Mouse (Mus musculus): ENCODE measurements around the gene Kcnc3. TPM values are rescaled to one million over a fixed set of nuclear protein-coding genes. Genes with fewer than 3 reads are reported as not detected.

Kcnc3 gene
- polyA plus RNA-seq, 1 experiment from 2014 or later: 0.30 TPM

GRCm38 (mm10) chr7:44600691-44601262 lies 10.3 kb downstream of the Kcnc3 start:
- Histone ChIP-seq H3K36me3 (no peaks in the 10 kb centered on the region), H3K27ac (no peak overlapping the region), H3K4me1 (peaks cover 5% of the 10 kb centered on the region; the same call in 1 of the 2 replicates), H3K4me3 (replicated peaks) (no peak overlapping the region), H3K9me3 (no peaks in the 10 kb centered on the region), H3K9ac (no peak overlapping the region), H3K4me2 (no peak overlapping the region), H3K27me3 (replicated peaks) (peaks cover 43% of the 10 kb centered on the region)
- 77% methylated on average over 10 of the region's 10 CpGs for WGBS
- ATAC-seq (ENCODE audit: insufficient read depth, low FRiP score, low read depth): no peak

GRCm38 (mm10) chr7:44601646-44602045 lies 11.2 kb downstream of the Kcnc3 start:
- H3K4me3 ChIP-seq (replicated peaks): no peak overlapping the region
- peaks cover 5% of the 10 kb centered on the region; the same call in 1 of the 2 replicates for H3K4me1 ChIP-seq
- peaks cover 52% of the 10 kb centered on the region for H3K27me3 ChIP-seq (replicated peaks)
- H3K9ac ChIP-seq: no peak overlapping the region
- WGBS: 10% methylated on average over 19 of the region's 19 CpGs
- H3K9me3 ChIP-seq: no peaks in the 10 kb centered on the region
- no peaks in the 10 kb centered on the region for H3K36me3 ChIP-seq
- ATAC-seq (ENCODE audit: insufficient read depth, low FRiP score, low read depth): no peak
- no peak overlapping the region for H3K27ac ChIP-seq
- no peak overlapping the region for H3K4me2 ChIP-seq

GRCm38 (mm10) chr7:44602443-44602842 lies 12.0 kb downstream of the Kcnc3 start:
- Histone ChIP-seq H3K4me3 (replicated peaks) (no peak overlapping the region), H3K36me3 (no peaks in the 10 kb centered on the region), H3K27me3 (replicated peaks) (peaks cover 56% of the 10 kb centered on the region), H3K27ac (no peak overlapping the region), H3K4me2 (no peak overlapping the region), H3K9me3 (no peaks in the 10 kb centered on the region), H3K9ac (no peak overlapping the region), H3K4me1 (peaks cover 5% of the 10 kb centered on the region; the same call in 1 of the 2 replicates)
- ATAC-seq (ENCODE audit: insufficient read depth, low FRiP score, low read depth): no peak
- WGBS: 14% methylated on average over 11 of the region's 11 CpGs

GRCm38 (mm10) chr7:44603186-44603855 lies 12.9 kb downstream of the Kcnc3 start:
- Histone ChIP-seq H3K27ac (no peak overlapping the region), H3K9me3 (no peaks in the 10 kb centered on the region), H3K4me1 (peaks cover 5% of the 10 kb centered on the region; the same call in 1 of the 2 replicates), H3K4me3 (replicated peaks) (peak overlapping the region; percentile 36), H3K27me3 (replicated peaks) (peaks cover 56% of the 10 kb centered on the region), H3K9ac (no peak overlapping the region), H3K4me2 (peak overlapping the region; percentile 60), H3K36me3 (no peaks in the 10 kb centered on the region)
- ATAC-seq (ENCODE audit: insufficient read depth, low FRiP score, low read depth): no peak
- WGBS: 3% methylated on average over 20 of the region's 20 CpGs

- Histone ChIP-seq H3K9me3 (no peaks in the 10 kb centered on the region), H3K4me2 (peak overlapping the region; percentile 60), H3K4me3 (replicated peaks) (peak overlapping the region; percentile 36), H3K9ac (no peak overlapping the region), H3K27me3 (replicated peaks) (peaks cover 56% of the 10 kb centered on the region), H3K36me3 (no peaks in the 10 kb centered on the region), H3K27ac (no peak overlapping the region), H3K4me1 (peaks cover 5% of the 10 kb centered on the region; the same call in 1 of the 2 replicates)
- 3% methylated on average over 20 of the region's 25 CpGs for WGBS
- ATAC-seq (ENCODE audit: insufficient read depth, low FRiP score, low read depth): no peak; the same call in 1 of the 2 replicates
Observed at GRCm38 (mm10) chr7:44604139-44604606, 13.7 kb downstream of the Kcnc3 start.

GRCm38 (mm10) chr7:44604619-44605018 lies 14.2 kb downstream of the Kcnc3 start:
- H3K27ac ChIP-seq: no peak overlapping the region
- WGBS: 9% methylated on average over 8 of the region's 8 CpGs
- peak overlapping the region; percentile 60 for H3K4me2 ChIP-seq
- no peak for ATAC-seq (ENCODE audit: insufficient read depth, low FRiP score, low read depth)
- no peak overlapping the region for H3K9ac ChIP-seq
- H3K27me3 ChIP-seq (replicated peaks): peaks cover 56% of the 10 kb centered on the region
- H3K4me1 ChIP-seq: peaks cover 5% of the 10 kb centered on the region; the same call in 1 of the 2 replicates
- H3K4me3 ChIP-seq (replicated peaks): peak overlapping the region; percentile 36
- no peaks in the 10 kb centered on the region for H3K9me3 ChIP-seq
- H3K36me3 ChIP-seq: no peaks in the 10 kb centered on the region

DNA sequence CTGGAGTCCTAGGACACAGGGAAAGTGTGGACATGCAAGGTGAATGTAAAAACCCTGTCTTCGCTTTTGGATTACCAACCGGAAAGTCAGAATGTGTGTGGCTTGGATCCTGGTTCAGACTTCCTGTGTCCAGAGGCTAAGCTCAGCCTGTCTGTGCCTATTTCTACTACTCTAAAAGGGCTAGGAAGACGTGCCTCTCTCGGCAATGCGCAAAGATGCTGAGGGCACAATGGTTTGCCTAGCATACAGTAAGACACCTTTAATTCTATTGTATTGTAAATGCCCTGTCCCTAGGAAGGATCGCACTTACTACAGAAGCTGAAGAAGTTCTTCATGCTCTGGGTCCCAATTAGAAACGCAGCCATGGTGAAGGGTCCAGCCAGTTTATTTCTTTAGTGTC lies 15.0 kb downstream of the Kcnc3 start:
- Histone ChIP-seq H3K36me3 (no peaks in the 10 kb centered on the region), H3K4me2 (no peak overlapping the region), H3K9ac (no peak overlapping the region), H3K9me3 (no peaks in the 10 kb centered on the region), H3K4me3 (replicated peaks) (no peak overlapping the region), H3K4me1 (peaks cover 5% of the 10 kb centered on the region; the same call in 1 of the 2 replicates), H3K27me3 (replicated peaks) (peaks cover 56% of the 10 kb centered on the region), H3K27ac (no peak overlapping the region)
- whole genome bisulfite sequencing: 47% methylated on average over 7 of the region's 7 CpGs
- ATAC-seq (ENCODE audit: insufficient read depth, low FRiP score, low read depth): no peak

GRCm38 (mm10) chr7:44606171-44606901 lies 15.9 kb downstream of the Kcnc3 start:
- Histone ChIP-seq H3K4me1 (peaks cover 5% of the 10 kb centered on the region; the same call in 1 of the 2 replicates), H3K4me2 (peak overlapping the region; percentile 23), H3K36me3 (no peaks in the 10 kb centered on the region), H3K9me3 (no peaks in the 10 kb centered on the region), H3K27ac (no peak overlapping the region), H3K9ac (no peak overlapping the region), H3K4me3 (replicated peaks) (no peak overlapping the region), H3K27me3 (replicated peaks) (peaks cover 49% of the 10 kb centered on the region)
- 10% methylated on average over 29 of the region's 29 CpGs for WGBS
- peak; percentile 70 for ATAC-seq (ENCODE audit: insufficient read depth, low FRiP score, low read depth)

- ATAC-seq (ENCODE audit: insufficient read depth, low FRiP score, low read depth): no peak
- Histone ChIP-seq H3K27me3 (replicated peaks) (peaks cover 13% of the 10 kb centered on the region), H3K36me3 (no peaks in the 10 kb centered on the region), H3K4me1 (no peaks in the 10 kb centered on the region), H3K9me3 (no peaks in the 10 kb centered on the region), H3K27ac (no peak overlapping the region), H3K4me3 (replicated peaks) (no peak overlapping the region), H3K9ac (no peak overlapping the region), H3K4me2 (no peak overlapping the region)
- WGBS: 77% methylated on average over 7 of the region's 7 CpGs
Observed at GRCm38 (mm10) chr7:44612192-44612591, 21.7 kb downstream of the Kcnc3 start.

- no peak overlapping the region for H3K4me3 ChIP-seq (replicated peaks)
- WGBS: 12% methylated on average over 20 of the region's 20 CpGs
- no peaks in the 10 kb centered on the region for H3K4me1 ChIP-seq
- no peaks in the 10 kb centered on the region for H3K36me3 ChIP-seq
- peak; percentile 63; the same call in 1 of the 2 replicates for ATAC-seq (ENCODE audit: insufficient read depth, low FRiP score, low read depth)
- no peak overlapping the region for H3K27ac ChIP-seq
- H3K9me3 ChIP-seq: no peaks in the 10 kb centered on the region
- H3K4me2 ChIP-seq: no peak overlapping the region
- no peak overlapping the region for H3K9ac ChIP-seq
- H3K27me3 ChIP-seq (replicated peaks): peaks cover 13% of the 10 kb centered on the region
Observed at GRCm38 (mm10) chr7:44614041-44614688, 23.7 kb downstream of the Kcnc3 start.

GRCm38 (mm10) chr7:44615309-44615708 lies 24.8 kb downstream of the Kcnc3 start:
- no peaks in the 10 kb centered on the region for H3K4me1 ChIP-seq
- no peak overlapping the region for H3K27ac ChIP-seq
- H3K9me3 ChIP-seq: no peaks in the 10 kb centered on the region
- WGBS: 13% methylated on average over 10 of the region's 10 CpGs
- no peak overlapping the region for H3K4me3 ChIP-seq (replicated peaks)
- no peak for ATAC-seq (ENCODE audit: insufficient read depth, low FRiP score, low read depth)
- H3K4me2 ChIP-seq: no peak overlapping the region
- H3K27me3 ChIP-seq (replicated peaks): peaks cover 13% of the 10 kb centered on the region
- H3K36me3 ChIP-seq: no peaks in the 10 kb centered on the region
- no peak overlapping the region for H3K9ac ChIP-seq
